Mouse (Mus musculus): ENCODE measurements at regions not wholly inside any gene's neighbourhood (a gene's known extent, or its start where the extent isn't known, plus 50 kb on each side); places are given as distances from the start of the nearest gene placed in this dataset.

DNA sequence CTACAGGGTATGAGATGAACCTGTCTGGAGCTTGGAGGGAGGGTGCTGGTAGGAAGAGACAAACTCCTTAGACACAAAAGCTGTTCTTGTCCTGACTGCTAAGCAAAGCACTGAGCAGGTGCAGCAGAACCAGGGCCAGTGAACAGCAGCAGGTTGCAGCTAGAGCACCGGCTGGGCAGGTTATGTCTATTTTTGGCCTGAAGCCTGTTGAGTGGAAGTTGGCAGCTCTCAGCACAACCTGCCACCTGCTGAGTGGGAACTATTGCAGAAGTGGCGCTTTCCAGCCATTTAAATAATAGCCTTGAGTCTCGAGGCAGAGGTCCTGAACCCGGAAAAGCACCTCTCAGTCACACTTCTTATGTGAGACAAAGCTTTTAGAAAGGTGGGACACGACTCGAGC is 114.8 kb upstream of the Stac start:
- no peaks in the 10 kb centered on the region for H3K36me3 ChIP-seq
- H3K4me2 ChIP-seq, result no peak overlapping the region
- 77% methylated on average over 6 of the region's 6 CpGs for WGBS
- H3K4me3 ChIP-seq, result no peak overlapping the region
- H3K9me3 ChIP-seq, result no peaks in the 10 kb centered on the region
- no peak for ATAC-seq (ENCODE audit: low FRiP score, low read depth)
- H3K4me1 ChIP-seq (replicated peaks), result no peaks in the 10 kb centered on the region
- H3K27me3 ChIP-seq, result no peaks in the 10 kb centered on the region
- no peak overlapping the region for H3K9ac ChIP-seq
- H3K27ac ChIP-seq (replicated peaks), result no peak overlapping the region

DNA sequence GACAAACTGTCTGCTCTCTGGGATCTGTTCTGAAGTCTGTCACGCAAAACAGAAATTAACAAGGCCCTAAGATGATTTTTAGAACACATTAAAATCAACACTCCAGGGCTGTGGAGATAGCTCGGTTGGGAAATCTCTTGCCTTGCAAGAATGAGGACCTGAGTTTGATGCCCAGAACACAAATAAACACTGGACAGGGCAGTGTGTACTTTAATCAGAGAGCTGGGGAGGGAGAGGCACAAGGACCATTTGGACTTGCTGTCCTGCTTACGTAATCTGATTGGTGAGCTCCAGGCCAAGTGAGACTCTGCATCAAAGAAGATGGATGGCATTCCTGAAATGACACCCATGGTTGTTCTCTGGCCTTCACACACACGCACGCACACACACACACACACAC is 111.2 kb upstream of the Stac start:
- Histone ChIP-seq H3K4me1 (replicated peaks) (no peaks in the 10 kb centered on the region), H3K4me3 (no peak overlapping the region), H3K9me3 (no peaks in the 10 kb centered on the region), H3K4me2 (no peak overlapping the region), H3K27ac (replicated peaks) (no peak overlapping the region), H3K36me3 (no peaks in the 10 kb centered on the region), H3K27me3 (no peaks in the 10 kb centered on the region), H3K9ac (no peak overlapping the region)
- 84% methylated on average over 5 of the region's 5 CpGs for WGBS
- no peak for ATAC-seq (ENCODE audit: low FRiP score, low read depth)

GRCm38 (mm10) chr9:111800869-111801268 is 110.7 kb upstream of the Stac start:
- H3K36me3 ChIP-seq, result no peaks in the 10 kb centered on the region
- H3K4me3 ChIP-seq, result no peak overlapping the region
- ATAC-seq (ENCODE audit: low FRiP score, low read depth), result no peak
- no peak overlapping the region for H3K4me2 ChIP-seq
- H3K27ac ChIP-seq (replicated peaks), result no peak overlapping the region
- H3K9me3 ChIP-seq, result no peaks in the 10 kb centered on the region
- no peaks in the 10 kb centered on the region for H3K4me1 ChIP-seq (replicated peaks)
- WGBS, result 65% methylated on average over 5 of the region's 5 CpGs
- no peak overlapping the region for H3K9ac ChIP-seq
- H3K27me3 ChIP-seq, result no peaks in the 10 kb centered on the region

GRCm38 (mm10) chr9:111778981-111779380 is 88.8 kb upstream of the Stac start:
- no peaks in the 10 kb centered on the region for H3K27me3 ChIP-seq
- ATAC-seq (ENCODE audit: low FRiP score, low read depth), result no peak
- H3K4me3 ChIP-seq, result no peak overlapping the region
- H3K36me3 ChIP-seq, result no peaks in the 10 kb centered on the region
- H3K4me1 ChIP-seq (replicated peaks), result no peaks in the 10 kb centered on the region
- H3K9ac ChIP-seq, result no peak overlapping the region
- 81% methylated on average over 3 of the region's 3 CpGs for WGBS
- no peak overlapping the region for H3K4me2 ChIP-seq
- no peak overlapping the region for H3K27ac ChIP-seq (replicated peaks)
- H3K9me3 ChIP-seq, result no peaks in the 10 kb centered on the region

DNA sequence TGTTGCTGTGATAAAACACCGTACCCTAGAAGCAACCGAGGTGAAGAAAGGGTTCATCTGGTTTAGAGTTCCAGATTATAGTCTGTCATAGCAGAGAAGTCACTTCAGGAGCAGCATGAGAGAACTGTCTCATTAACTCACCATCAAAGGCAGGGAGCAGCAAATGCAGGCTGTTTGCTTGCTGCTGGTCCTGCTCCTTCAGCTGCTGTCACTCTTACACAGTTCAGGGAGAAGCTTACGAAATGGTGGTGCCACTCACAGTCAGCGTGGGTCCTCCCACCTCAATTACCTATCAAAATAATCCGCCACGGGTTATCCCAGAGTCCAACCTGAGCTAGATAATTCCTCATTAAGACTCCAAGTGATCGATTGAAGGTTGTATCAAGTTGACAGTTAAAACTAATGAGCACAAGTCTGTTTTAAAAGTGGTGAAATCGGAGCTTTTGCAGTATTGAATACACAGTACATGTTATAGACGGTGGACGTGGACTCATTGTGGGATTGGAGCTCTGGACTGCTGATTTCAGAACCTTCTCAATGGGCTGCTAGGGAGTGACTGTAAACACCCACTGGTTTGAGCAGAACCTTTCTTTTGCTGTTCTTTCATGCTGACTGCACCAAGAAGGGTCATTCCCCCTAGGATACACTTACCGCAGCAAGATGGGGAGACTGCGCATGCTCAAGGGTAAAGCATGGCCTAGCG is 87.4 kb upstream of the Stac start:
- 83% methylated on average over 13 of the region's 13 CpGs for WGBS
- Histone ChIP-seq H3K4me3 (no peak overlapping the region), H3K4me1 (replicated peaks) (no peaks in the 10 kb centered on the region), H3K27ac (replicated peaks) (no peak overlapping the region), H3K4me2 (no peak overlapping the region), H3K27me3 (no peaks in the 10 kb centered on the region), H3K9me3 (no peaks in the 10 kb centered on the region), H3K36me3 (no peaks in the 10 kb centered on the region), H3K9ac (no peak overlapping the region)
- ATAC-seq (ENCODE audit: low FRiP score, low read depth), result no peak

GRCm38 (mm10) chr9:111774229-111774628 is 84.1 kb upstream of the Stac start:
- WGBS, result 90% methylated on average over 4 of the region's 4 CpGs
- no peak overlapping the region for H3K4me2 ChIP-seq
- H3K9ac ChIP-seq, result no peak overlapping the region
- H3K36me3 ChIP-seq, result no peaks in the 10 kb centered on the region
- H3K27me3 ChIP-seq, result no peaks in the 10 kb centered on the region
- ATAC-seq (ENCODE audit: low FRiP score, low read depth), result no peak
- no peaks in the 10 kb centered on the region for H3K9me3 ChIP-seq
- no peaks in the 10 kb centered on the region for H3K4me1 ChIP-seq (replicated peaks)
- no peak overlapping the region for H3K4me3 ChIP-seq
- no peak overlapping the region for H3K27ac ChIP-seq (replicated peaks)

GRCm38 (mm10) chr9:111762653-111763468 is 72.7 kb upstream of the Stac start:
- H3K4me3 ChIP-seq, result no peak overlapping the region
- no peaks in the 10 kb centered on the region for H3K4me1 ChIP-seq (replicated peaks)
- no peak overlapping the region for H3K4me2 ChIP-seq
- 82% methylated on average over 11 of the region's 11 CpGs for WGBS
- no peak overlapping the region for H3K27ac ChIP-seq (replicated peaks)
- no peaks in the 10 kb centered on the region for H3K36me3 ChIP-seq
- no peaks in the 10 kb centered on the region for H3K9me3 ChIP-seq
- no peak overlapping the region for H3K9ac ChIP-seq
- no peaks in the 10 kb centered on the region for H3K27me3 ChIP-seq
- no peak for ATAC-seq (ENCODE audit: low FRiP score, low read depth)

GRCm38 (mm10) chr9:111755235-111755634 is 65.1 kb upstream of the Stac start:
- Histone ChIP-seq H3K27ac (replicated peaks) (no peak overlapping the region), H3K9me3 (no peaks in the 10 kb centered on the region), H3K36me3 (no peaks in the 10 kb centered on the region), H3K4me3 (no peak overlapping the region), H3K4me2 (no peak overlapping the region), H3K4me1 (replicated peaks) (no peaks in the 10 kb centered on the region), H3K27me3 (no peaks in the 10 kb centered on the region), H3K9ac (no peak overlapping the region)
- ATAC-seq (ENCODE audit: low FRiP score, low read depth), result no peak
- 87% methylated on average over 10 of the region's 10 CpGs for WGBS

- H3K9me3 ChIP-seq, result no peaks in the 10 kb centered on the region
- no peak overlapping the region for H3K27ac ChIP-seq (replicated peaks)
- no peaks in the 10 kb centered on the region for H3K4me1 ChIP-seq (replicated peaks)
- H3K36me3 ChIP-seq, result no peaks in the 10 kb centered on the region
- ATAC-seq (ENCODE audit: low FRiP score, low read depth), result no peak
- H3K27me3 ChIP-seq, result no peaks in the 10 kb centered on the region
- H3K4me3 ChIP-seq, result no peak overlapping the region
- H3K9ac ChIP-seq, result no peak overlapping the region
- no peak overlapping the region for H3K4me2 ChIP-seq
- WGBS, result 79% methylated on average over 6 of the region's 6 CpGs
Observed at GRCm38 (mm10) chr9:111746151-111746550, 56.0 kb upstream of the Stac start.

DNA sequence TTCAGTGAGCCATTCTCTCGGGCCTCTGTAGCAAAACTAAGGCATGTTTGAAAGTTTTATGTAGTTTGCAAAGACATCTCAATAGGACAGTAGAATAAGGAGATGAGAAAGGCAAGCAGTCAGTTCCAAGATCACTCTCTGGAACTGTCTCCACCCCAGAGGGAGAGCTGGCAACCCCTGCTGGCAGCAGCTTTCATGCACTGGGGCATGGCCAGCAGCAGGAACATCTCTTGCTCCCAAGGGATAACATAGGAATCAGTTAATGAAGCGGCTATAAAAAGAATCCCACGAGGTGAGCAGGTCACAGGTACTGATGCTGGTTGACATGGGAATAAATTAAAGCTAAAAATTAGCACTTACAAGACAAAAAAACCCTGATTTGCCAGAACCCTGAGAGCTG is 55.1 kb upstream of the Stac start:
- H3K9ac ChIP-seq, result no peak overlapping the region
- ATAC-seq (ENCODE audit: low FRiP score, low read depth), result no peak
- H3K36me3 ChIP-seq, result no peaks in the 10 kb centered on the region
- WGBS, result 41% methylated on average over 3 of the region's 3 CpGs
- no peak overlapping the region for H3K4me2 ChIP-seq
- no peaks in the 10 kb centered on the region for H3K4me1 ChIP-seq (replicated peaks)
- H3K4me3 ChIP-seq, result no peak overlapping the region
- H3K9me3 ChIP-seq, result no peaks in the 10 kb centered on the region
- no peak overlapping the region for H3K27ac ChIP-seq (replicated peaks)
- no peaks in the 10 kb centered on the region for H3K27me3 ChIP-seq

Measured in hindbrain, embryonic 15.5 days (tissue).